Mouse (Mus musculus) heart, embryonic 14.5 days (tissue): ENCODE measurements around the gene Gm527. TPM values are rescaled to one million over a fixed set of nuclear protein-coding genes. Genes with fewer than 3 reads are reported as not detected.

Experiments used
- ATAC-seq: fragments of 200-750 bp; cut with Nextera tagmentation; 2 replicates; pipeline ENCODE4 v1.8.0; 2017; ENCODE audit warnings: low read depth, moderate TSS enrichment; ENCODE audit not compliant: insufficient number of reproducible peaks, insufficient read depth, low FRiP score
- H3K27ac ChIP-seq, 2 experiments: fragments of 200-500 bp in 1 of 2; fragments of 300-500 bp in 1 of 2; sonication (generic) in 1 of 2; replicated peaks in 1 of 2; 2 replicates each; pipeline ENCODE4 v1.5.1; 2012 to 2014; ENCODE audit warnings: low read depth in 2 of 2, low read length in 2 of 2, control low read depth in 1 of 2, mild to moderate bottlenecking in 1 of 2, mixed read lengths in 1 of 2; ENCODE audit not compliant: control insufficient read depth in 1 of 2, insufficient read depth in 1 of 2
- H3K27me3 ChIP-seq: fragments of 300-500 bp; sonication (generic); 2 replicates; pipeline ENCODE4 v1.6.1; 2014; ENCODE audit warnings: mild to moderate bottlenecking, low read length, control low read depth; ENCODE audit not compliant: control insufficient read depth, insufficient read depth
- H3K36me3 ChIP-seq: fragments of 300-500 bp; sonication (generic); 2 replicates; pipeline ENCODE4 v1.6.1; 2014; ENCODE audit warnings: mild to moderate bottlenecking, control low read depth, low read length, mixed read lengths; ENCODE audit not compliant: control insufficient read depth, insufficient read depth
- H3K4me1 ChIP-seq, 2 experiments: fragments of 200-500 bp in 1 of 2; fragments of 300-500 bp in 1 of 2; sonication (generic) in 1 of 2; 2 replicates each; pipeline ENCODE4 v1.6.1; 2012 to 2014; ENCODE audit warnings: low read length in 2 of 2, control low read depth in 1 of 2, mixed read lengths in 1 of 2; ENCODE audit not compliant: control insufficient read depth in 2 of 2, insufficient read depth in 2 of 2
- H3K4me2 ChIP-seq: fragments of 300-500 bp; sonication (generic); 2 replicates; pipeline ENCODE4 v1.6.1; 2014; ENCODE audit warnings: mild to moderate bottlenecking, low read length
- H3K4me3 ChIP-seq, 2 experiments: fragments of 200-500 bp in 1 of 2; fragments of 300-500 bp in 1 of 2; sonication (generic) in 1 of 2; 2 replicates each; pipeline ENCODE4 v1.5.1; 2012 to 2014; ENCODE audit warnings: low read length in 2 of 2, mild to moderate bottlenecking in 2 of 2, control low read depth in 1 of 2, low read depth in 1 of 2, moderate library complexity in 1 of 2; ENCODE audit not compliant: control insufficient read depth in 1 of 2, insufficient read depth in 1 of 2
- H3K9ac ChIP-seq: fragments of 300-500 bp; sonication (generic); 2 replicates; pipeline ENCODE4 v1.6.1; 2014; ENCODE audit warnings: mild to moderate bottlenecking, low read length
- H3K9me3 ChIP-seq: fragments of 300-500 bp; sonication (generic); 2 replicates; pipeline ENCODE4 v1.6.1; 2016; ENCODE audit warnings: low read length, control low read depth; ENCODE audit not compliant: control insufficient read depth
- WGBS: fragments of 180-500 bp; shearing (Covaris S2); extraction: QIAGEN DNeasy Blood & Tissue Kit; methylation state at CpG from one replicate; pipeline ENCODE4 v1.1.7; 2014; 5-methylcytosine and 5-hydroxymethylcytosine counted together
- polyA plus RNA-seq: library from polyadenylated mRNA; unstranded; fragments of >200 nt; fragmentation: Nextera tagmentation; extraction: Ambion mirVana; gene quantifications from 2 replicates; pipeline ENCODE4 v1.2.1, GENCODE M21; 2014

Gene Gm527
- polyA plus RNA-seq, 1 experiment from 2014 or later, result 4.0 TPM

- H3K36me3 ChIP-seq, result peaks cover 4% of the 10 kb centered on the region; the same call in 1 of the 2 replicates
- ATAC-seq, result no peak
- no peak overlapping the region for H3K9ac ChIP-seq
- no peak overlapping the region for H3K4me3 ChIP-seq
- no peak overlapping the region for H3K4me2 ChIP-seq
- H3K27ac ChIP-seq, result no peak overlapping the region
- no peaks in the 10 kb centered on the region for H3K9me3 ChIP-seq
- no peaks in the 10 kb centered on the region for H3K27me3 ChIP-seq
- peaks cover 0 to 17% of the 10 kb centered on the region in 2 experiments; a peak in 1 of 4 replicates for H3K4me1 ChIP-seq
Observed at GRCm38 (mm10) chr12:64971399-64971798, 53.7 kb downstream of the Gm527 start.

GRCm38 (mm10) chr12:64972063-64972462 lies 54.4 kb downstream of the Gm527 start:
- H3K4me2 ChIP-seq, result peak overlapping the region; percentile 34; the same call in 1 of the 2 replicates

More at GRCm38 (mm10) chr12:64972063-64972462, 54.4 kb downstream of the Gm527 start:
- ATAC-seq, result no peak
- no peaks in the 10 kb centered on the region for H3K9me3 ChIP-seq
- no peaks in the 10 kb centered on the region for H3K27me3 ChIP-seq
- 62% methylated on average over 6 of the region's 6 CpGs for WGBS
- peaks cover 7% of the 10 kb centered on the region; the same call in 1 of the 2 replicates for H3K36me3 ChIP-seq
- no peak overlapping the region for H3K4me3 ChIP-seq
- no peak overlapping the region for H3K27ac ChIP-seq
- no peak overlapping the region for H3K9ac ChIP-seq
- H3K4me1 ChIP-seq, result peaks cover 0 to 17% of the 10 kb centered on the region in 2 experiments; a peak in 1 of 4 replicates

Other genes starting within 250 kb of the Gm527 start
- gene Klhl28, start 47.6 kb downstream of the Gm527 start, polyA plus RNA-seq, result 13.1 and 13.4 TPM in 2 replicates
- 17.9 and 21.5 TPM in 2 replicates for gene Togaram1, start 47.9 kb downstream of the Gm527 start, polyA plus RNA-seq
- gene Prpf39, start 118.4 kb downstream of the Gm527 start, polyA plus RNA-seq, result 32.9 and 34.4 TPM in 2 replicates
- 492 and 495 TPM in 2 replicates for gene Fkbp3, start 156.1 kb downstream of the Gm527 start, polyA plus RNA-seq
- gene Fancm, start 157.7 kb downstream of the Gm527 start, polyA plus RNA-seq, result 9.3 and 9.4 TPM in 2 replicates